Mouse (Mus musculus): ENCODE measurements around the gene Poldip2. TPM values are rescaled to one million over a fixed set of nuclear protein-coding genes. Genes with fewer than 3 reads are reported as not detected.
A peak's percentile ranks its signal among the peaks of the same experiment; 100 is the strongest.

Poldip2 gene
- polyA plus RNA-seq, 1 experiment from 2014 or later, result 161 TPM

DNA sequence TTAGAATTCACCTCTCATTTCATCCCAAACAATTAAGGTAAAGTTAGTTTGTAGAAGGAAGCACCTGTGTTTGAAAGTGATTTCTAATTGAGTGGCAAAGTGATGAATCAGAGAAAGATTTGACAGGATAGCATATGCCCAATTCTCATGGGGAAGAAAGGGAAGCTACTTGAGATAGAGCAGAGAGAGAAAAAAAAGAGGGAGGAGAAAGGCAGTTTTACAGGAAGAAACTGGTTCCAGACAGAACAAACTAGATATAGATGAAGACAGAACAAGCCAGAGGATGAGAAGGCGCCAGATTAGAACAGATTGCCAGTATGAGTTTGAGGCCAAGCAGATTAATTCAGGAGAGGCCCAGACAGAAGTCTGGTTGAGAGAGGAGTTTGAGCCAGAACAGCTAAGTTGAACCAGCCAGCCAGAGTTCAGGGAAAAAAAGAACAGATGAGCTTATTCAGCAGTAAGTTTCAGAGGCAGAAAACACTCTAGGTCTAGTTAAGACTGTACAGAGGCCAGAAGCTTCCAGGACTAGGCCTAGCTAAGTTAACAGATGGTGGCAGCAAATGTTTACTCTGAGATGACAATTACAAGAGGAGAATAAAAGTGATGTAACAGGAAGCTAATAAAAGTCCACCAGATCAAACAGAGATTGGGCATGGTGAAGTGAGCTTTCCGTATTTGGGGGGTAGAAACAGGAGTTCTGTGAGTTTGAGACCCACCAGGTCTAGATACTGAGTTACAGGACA is 35.9 kb downstream of the Poldip2 start:
- no peak overlapping the region for H3K9ac ChIP-seq (ENCODE audit: low read depth, low read length)
- peaks cover 16% of the 10 kb centered on the region; the same call in 1 of the 2 replicates for H3K4me1 ChIP-seq (ENCODE audit: control insufficient read depth, insufficient read depth, low read length)
- no peaks in the 10 kb centered on the region for H3K27me3 ChIP-seq (ENCODE audit: control insufficient read depth, insufficient read depth, low read length)
- H3K27ac ChIP-seq (ENCODE audit: low read depth, low read length), result no peak overlapping the region
- no peak overlapping the region for H3K4me3 ChIP-seq (ENCODE audit: low read length)
- 65% methylated on average over 2 of the region's 2 CpGs for WGBS
- H3K36me3 ChIP-seq (ENCODE audit: control insufficient read depth, insufficient read depth, low read length), result peaks cover 17% of the 10 kb centered on the region
- H3K4me2 ChIP-seq (replicated peaks; ENCODE audit: low read depth, low read length), result no peak overlapping the region
- ATAC-seq (ENCODE audit: low FRiP score, low TSS enrichment), result no peak
- H3K9me3 ChIP-seq (ENCODE audit: control insufficient read depth, low read length), result no peaks in the 10 kb centered on the region

DNA sequence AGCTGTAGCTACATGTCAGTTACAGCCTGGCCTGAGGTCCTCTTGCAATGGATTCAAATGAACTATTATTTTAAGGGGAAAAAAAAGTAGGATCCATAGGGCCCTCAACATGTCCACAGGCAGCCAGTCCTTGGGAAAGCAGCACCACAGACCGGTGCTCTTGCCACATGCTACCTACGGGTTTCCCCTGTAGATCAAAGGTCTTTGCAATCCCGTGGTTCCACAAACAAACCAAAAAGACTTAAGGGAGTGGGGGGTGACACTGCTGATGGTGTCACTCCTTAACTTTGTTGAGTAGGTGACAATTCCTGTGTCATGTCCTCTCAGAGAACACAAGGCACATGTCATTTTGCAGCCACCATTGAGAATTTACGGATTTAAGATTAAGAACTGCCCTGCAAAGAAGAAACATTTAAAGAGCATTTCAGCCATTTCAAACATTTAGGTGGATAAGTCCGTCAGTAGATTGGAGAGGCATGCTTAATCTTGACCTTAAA is 37.5 kb downstream of the Poldip2 start:
- no peak for ATAC-seq (ENCODE audit: low FRiP score, low TSS enrichment)
- Histone ChIP-seq H3K27ac (ENCODE audit: low read depth, low read length) (no peak overlapping the region), H3K9ac (ENCODE audit: low read depth, low read length) (peak overlapping the region; percentile 74), H3K4me2 (replicated peaks; ENCODE audit: low read depth, low read length) (peak overlapping the region; percentile 86), H3K27me3 (ENCODE audit: control insufficient read depth, insufficient read depth, low read length) (no peaks in the 10 kb centered on the region), H3K4me1 (ENCODE audit: control insufficient read depth, insufficient read depth, low read length) (peaks cover 16% of the 10 kb centered on the region; the same call in 1 of the 2 replicates), H3K4me3 (ENCODE audit: low read length) (peak overlapping the region; percentile 72), H3K36me3 (ENCODE audit: control insufficient read depth, insufficient read depth, low read length) (peaks cover 3% of the 10 kb centered on the region; the same call in 1 of the 2 replicates), H3K9me3 (ENCODE audit: control insufficient read depth, low read length) (no peaks in the 10 kb centered on the region)
- 6% methylated on average over 5 of the region's 5 CpGs for WGBS

DNA sequence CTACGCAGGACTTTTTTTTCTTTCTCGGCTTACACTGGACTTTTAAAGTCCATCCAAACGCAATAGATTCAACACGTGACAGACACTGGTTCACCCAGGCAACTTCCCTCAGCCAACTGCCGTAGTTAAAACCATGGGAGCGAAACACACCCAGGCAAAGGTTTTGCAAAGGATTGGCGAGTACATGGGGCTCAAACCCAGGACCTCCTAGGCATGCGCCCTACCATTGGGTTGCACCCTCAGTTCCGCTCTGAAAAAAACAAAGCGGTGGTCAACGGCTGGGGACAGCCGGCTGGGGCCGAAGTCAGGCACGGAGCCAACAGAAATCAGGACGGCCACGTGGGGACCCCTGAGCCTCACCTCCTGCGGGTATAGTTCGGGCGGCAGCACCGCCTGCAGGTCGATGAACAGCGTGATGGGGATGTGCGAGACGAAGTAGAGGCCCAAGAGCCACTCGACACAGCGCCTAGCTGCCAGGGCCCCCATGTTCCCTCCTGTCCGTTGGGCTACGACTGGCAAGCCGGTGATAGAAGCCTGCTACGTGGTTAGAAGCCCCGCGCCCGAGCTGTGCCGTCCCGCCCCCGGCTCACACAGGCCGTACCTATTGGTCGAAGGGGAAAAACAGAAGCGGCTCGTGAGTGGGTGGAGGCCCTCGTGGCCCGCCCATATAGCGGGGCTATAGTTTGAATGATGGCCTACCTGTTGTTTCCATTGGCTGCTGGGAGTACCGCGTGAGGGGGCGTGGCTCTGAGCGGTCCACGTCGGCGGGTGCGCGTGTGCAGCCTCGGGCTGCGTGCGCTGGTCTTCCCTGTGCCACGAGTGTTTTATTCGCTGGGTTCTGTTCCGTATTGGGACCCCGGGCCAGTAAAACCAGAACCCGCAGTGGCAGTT is 38.4 kb downstream of the Poldip2 start, which contains the start of gene Tmem97:
TSS of gene Tmem97 (minus strand) at position 610 of the 891 bp plus-strand sequence.
- Histone ChIP-seq H3K4me1 (ENCODE audit: control insufficient read depth, insufficient read depth, low read length) (peaks cover 16% of the 10 kb centered on the region; the same call in 1 of the 2 replicates), H3K9me3 (ENCODE audit: control insufficient read depth, low read length) (no peaks in the 10 kb centered on the region), H3K27ac (ENCODE audit: low read depth, low read length) (peak within 1 kb of the TSS; percentile 81), H3K4me3 (ENCODE audit: low read length) (peak within 1 kb of the TSS; percentile 72), H3K36me3 (ENCODE audit: control insufficient read depth, insufficient read depth, low read length) (no peaks in the 10 kb centered on the region; the same call in 1 of the 2 replicates), H3K27me3 (ENCODE audit: control insufficient read depth, insufficient read depth, low read length) (no peaks in the 10 kb centered on the region), H3K4me2 (replicated peaks; ENCODE audit: low read depth, low read length) (peak within 1 kb of the TSS; percentile 86), H3K9ac (ENCODE audit: low read depth, low read length) (peak within 1 kb of the TSS; percentile 74)
- under 1% methylated on average over 59 of the region's 60 CpGs for WGBS
- peak; percentile 100 for ATAC-seq (ENCODE audit: low FRiP score, low TSS enrichment)

DNA sequence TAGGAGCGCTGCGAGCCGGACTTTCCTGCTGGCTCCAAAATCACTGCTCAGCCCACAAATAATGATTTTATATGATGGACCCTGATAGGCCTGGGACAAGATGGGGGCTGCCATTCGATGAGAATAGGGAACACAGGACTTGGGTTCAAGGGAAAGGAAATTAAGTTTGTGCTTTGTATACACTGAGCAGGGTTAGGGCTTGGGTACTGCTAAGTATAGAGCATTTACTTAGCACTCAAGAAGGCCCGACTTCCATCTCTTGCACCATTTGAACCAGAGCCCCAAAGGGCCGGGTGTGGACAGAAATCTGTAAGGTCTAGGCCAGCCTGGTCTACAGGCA is 39.0 kb downstream of the Poldip2 start:
- 32% methylated on average over 6 of the region's 6 CpGs for WGBS
- peaks cover 16% of the 10 kb centered on the region; the same call in 1 of the 2 replicates for H3K4me1 ChIP-seq (ENCODE audit: control insufficient read depth, insufficient read depth, low read length)
- peak; percentile 5; the same call in 1 of the 2 replicates for ATAC-seq (ENCODE audit: low FRiP score, low TSS enrichment)

DNA sequence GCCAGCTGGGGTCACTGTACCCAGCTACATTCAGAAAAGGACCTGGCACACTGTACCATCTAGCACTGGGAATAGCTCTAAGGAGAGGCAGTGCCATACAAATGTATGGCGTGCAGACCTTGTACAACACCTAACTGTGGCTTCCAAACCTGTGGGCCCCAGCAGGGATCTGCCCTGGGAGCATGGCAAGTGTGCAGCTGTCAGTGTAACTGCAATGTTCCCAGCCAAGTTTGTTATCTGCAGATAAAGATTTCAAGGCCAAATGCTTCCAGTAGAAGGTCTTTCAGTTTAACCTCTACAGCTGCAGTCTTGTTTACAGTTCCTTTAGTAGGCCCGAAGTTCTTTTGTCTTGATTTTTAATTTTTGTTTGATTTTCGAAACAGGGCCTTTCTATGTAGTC is 43.6 kb downstream of the Poldip2 start:
- no peak overlapping the region for H3K9ac ChIP-seq (ENCODE audit: low read depth, low read length)
- no peak for ATAC-seq (ENCODE audit: low FRiP score, low TSS enrichment)
- no peaks in the 10 kb centered on the region for H3K9me3 ChIP-seq (ENCODE audit: control insufficient read depth, low read length)
- no peaks in the 10 kb centered on the region for H3K4me1 ChIP-seq (ENCODE audit: control insufficient read depth, insufficient read depth, low read length)
- no peak overlapping the region for H3K4me2 ChIP-seq (replicated peaks; ENCODE audit: low read depth, low read length)
- H3K27ac ChIP-seq (ENCODE audit: low read depth, low read length), result no peak overlapping the region
- 81% methylated on average over 3 of the region's 3 CpGs for whole genome bisulfite sequencing
- H3K27me3 ChIP-seq (ENCODE audit: control insufficient read depth, insufficient read depth, low read length), result no peaks in the 10 kb centered on the region
- H3K4me3 ChIP-seq (ENCODE audit: low read length), result no peak overlapping the region
- H3K36me3 ChIP-seq (ENCODE audit: control insufficient read depth, insufficient read depth, low read length), result no peaks in the 10 kb centered on the region

More for the DNA sequence above, 39.0 kb downstream of the Poldip2 start:
- Histone ChIP-seq H3K9ac (ENCODE audit: low read depth, low read length) (peak overlapping the region; percentile 64; the same call in 1 of the 2 replicates), H3K4me3 (ENCODE audit: low read length) (peak overlapping the region; percentile 72), H3K27me3 (ENCODE audit: control insufficient read depth, insufficient read depth, low read length) (no peaks in the 10 kb centered on the region), H3K9me3 (ENCODE audit: control insufficient read depth, low read length) (no peaks in the 10 kb centered on the region), H3K36me3 (ENCODE audit: control insufficient read depth, insufficient read depth, low read length) (no peaks in the 10 kb centered on the region), H3K27ac (ENCODE audit: low read depth, low read length) (0 out of 2 replicates have a peak overlapping the region, but pooled peaks have one; percentile 39), H3K4me2 (replicated peaks; ENCODE audit: low read depth, low read length) (peak overlapping the region; percentile 86)

DNA sequence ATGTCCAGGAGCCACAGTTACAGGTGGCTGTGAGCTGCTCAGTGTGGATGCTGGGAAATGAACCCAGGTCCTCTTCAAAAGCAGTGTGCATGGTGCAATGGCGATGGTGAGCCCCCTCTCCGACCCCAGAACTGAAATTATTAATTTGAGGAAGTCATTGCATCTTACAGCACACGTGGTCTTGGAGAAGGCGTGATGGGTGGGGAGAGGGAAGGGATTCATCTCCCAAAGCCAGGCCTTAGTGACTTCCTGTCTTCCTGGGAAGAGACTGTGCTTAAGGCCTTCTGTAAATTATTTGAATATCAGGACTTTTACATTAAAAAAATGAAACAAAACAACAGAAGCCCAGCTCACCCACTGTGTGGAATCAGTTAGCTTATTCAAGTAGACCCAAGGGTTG is 44.1 kb downstream of the Poldip2 start:
- H3K36me3 ChIP-seq (ENCODE audit: control insufficient read depth, insufficient read depth, low read length), result no peaks in the 10 kb centered on the region
- WGBS, result 70% methylated on average over 4 of the region's 4 CpGs

DNA sequence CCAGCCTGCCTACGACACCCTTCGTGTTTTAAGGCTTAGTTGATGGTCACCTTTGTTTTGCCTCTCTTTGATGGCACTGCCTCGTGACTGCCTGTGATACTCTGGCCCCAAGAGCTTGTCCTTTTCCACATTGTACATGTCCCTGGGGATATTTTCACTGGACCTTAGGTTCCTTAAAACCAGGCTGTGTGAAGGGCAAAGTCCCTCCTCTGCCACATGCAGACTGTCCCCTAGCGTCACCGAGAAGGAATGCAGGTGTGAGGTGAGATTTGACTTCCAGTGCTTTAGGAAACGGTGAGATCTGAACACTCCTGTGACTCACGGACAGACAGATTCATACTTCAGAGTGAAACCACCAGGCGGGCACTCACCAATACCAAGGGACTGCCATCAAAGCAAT is 45.2 kb downstream of the Poldip2 start:
- Histone ChIP-seq H3K4me1 (ENCODE audit: control insufficient read depth, insufficient read depth, low read length) (no peaks in the 10 kb centered on the region), H3K4me3 (ENCODE audit: low read length) (no peak overlapping the region), H3K27me3 (ENCODE audit: control insufficient read depth, insufficient read depth, low read length) (no peaks in the 10 kb centered on the region), H3K36me3 (ENCODE audit: control insufficient read depth, insufficient read depth, low read length) (no peaks in the 10 kb centered on the region), H3K27ac (ENCODE audit: low read depth, low read length) (no peak overlapping the region), H3K4me2 (replicated peaks; ENCODE audit: low read depth, low read length) (no peak overlapping the region), H3K9ac (ENCODE audit: low read depth, low read length) (no peak overlapping the region), H3K9me3 (ENCODE audit: control insufficient read depth, low read length) (no peaks in the 10 kb centered on the region)
- ATAC-seq (ENCODE audit: low FRiP score, low TSS enrichment), result no peak
- 60% methylated on average over 8 of the region's 8 CpGs for WGBS

More for the DNA sequence above, 44.1 kb downstream of the Poldip2 start:
- H3K9me3 ChIP-seq (ENCODE audit: control insufficient read depth, low read length), result no peaks in the 10 kb centered on the region
- no peak overlapping the region for H3K4me3 ChIP-seq (ENCODE audit: low read length)
- no peak for ATAC-seq (ENCODE audit: low FRiP score, low TSS enrichment)
- H3K4me2 ChIP-seq (replicated peaks; ENCODE audit: low read depth, low read length), result no peak overlapping the region
- H3K27ac ChIP-seq (ENCODE audit: low read depth, low read length), result no peak overlapping the region
- no peaks in the 10 kb centered on the region for H3K27me3 ChIP-seq (ENCODE audit: control insufficient read depth, insufficient read depth, low read length)
- H3K9ac ChIP-seq (ENCODE audit: low read depth, low read length), result no peak overlapping the region
- no peaks in the 10 kb centered on the region for H3K4me1 ChIP-seq (ENCODE audit: control insufficient read depth, insufficient read depth, low read length)

DNA sequence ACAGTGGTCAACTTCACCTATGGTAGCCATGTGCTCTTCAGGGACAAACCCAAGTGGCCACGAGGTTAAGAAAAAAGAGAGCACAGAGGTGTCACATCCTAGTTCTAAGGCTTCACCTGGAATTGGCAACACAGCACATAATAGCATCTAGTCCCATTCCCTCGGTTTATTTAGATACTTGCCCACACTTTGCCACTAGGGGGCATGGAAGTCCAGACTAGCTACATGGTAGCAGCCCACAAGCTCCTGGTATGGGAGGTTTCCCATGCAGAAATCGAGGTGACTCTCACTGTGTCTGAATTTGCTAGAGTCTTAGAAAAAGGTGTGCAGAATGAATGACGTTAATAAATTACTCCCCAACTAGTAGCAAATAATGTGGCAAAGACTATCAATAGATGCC is 48.5 kb downstream of the Poldip2 start:
- WGBS, result 12% methylated on average over 4 of the region's 4 CpGs
- H3K27ac ChIP-seq (ENCODE audit: low read depth, low read length), result no peak overlapping the region
- H3K4me2 ChIP-seq (replicated peaks; ENCODE audit: low read depth, low read length), result no peak overlapping the region
- H3K4me3 ChIP-seq (ENCODE audit: low read length), result no peak overlapping the region
- no peaks in the 10 kb centered on the region for H3K36me3 ChIP-seq (ENCODE audit: control insufficient read depth, insufficient read depth, low read length)
- H3K4me1 ChIP-seq (ENCODE audit: control insufficient read depth, insufficient read depth, low read length), result no peaks in the 10 kb centered on the region
- H3K27me3 ChIP-seq (ENCODE audit: control insufficient read depth, insufficient read depth, low read length), result no peaks in the 10 kb centered on the region
- peak; percentile 61; the same call in 1 of the 2 replicates for ATAC-seq (ENCODE audit: low FRiP score, low TSS enrichment)
- no peak overlapping the region for H3K9ac ChIP-seq (ENCODE audit: low read depth, low read length)
- no peaks in the 10 kb centered on the region for H3K9me3 ChIP-seq (ENCODE audit: control insufficient read depth, low read length)

Measured in kidney, embryonic 14.5 days (tissue).